Mouse (Mus musculus): ENCODE data around the gene Prr5l. TPM values are rescaled to one million over a fixed set of nuclear protein-coding genes. Genes with fewer than 3 reads are reported as not detected.

Gene Prr5l
- total and polyA plus RNA-seq, 3 experiments, result 0.89 to 3.4 (median 1.4) TPM

- H3K9ac ChIP-seq (ENCODE audit: low read depth, low read length), result peak overlapping the region; percentile 56
- WGBS, result 4% methylated on average over 15 of the region's 15 CpGs
- peak overlapping the region; percentile 78 for H3K27ac ChIP-seq
- peak overlapping the region; percentile 97 for H3K4me3 ChIP-seq
- DNase-seq, result no peak
- H3K36me3 ChIP-seq (ENCODE audit: control insufficient read depth, insufficient read depth, low read length), result 0 out of 2 replicates have a peak, but pooled peaks cover 4% of the 10 kb centered on the region
- no peaks in the 10 kb centered on the region for H3K27me3 ChIP-seq (ENCODE audit: control insufficient read depth, insufficient read depth, low read length)
- intact Hi-C loops (cut with DNase I), result no loop called here
- no peaks in the 10 kb centered on the region for H3K4me1 ChIP-seq (ENCODE audit: control insufficient read depth, insufficient read depth, low read length)
- peaks cover 5% of the 10 kb centered on the region for H3K79me2 ChIP-seq (replicated peaks; ENCODE audit: control insufficient read depth, insufficient read depth, low read length)
- TF ChIP-seq CTCF (IDR thresholded peaks at IDR 0.05), result no peak
- TF ChIP-seq EP300 (IDR thresholded peaks at IDR 0.05; ENCODE audit: insufficient read depth, low read depth, low read length), result no peak
- no peak for TF ChIP-seq POLR2A (IDR thresholded peaks at IDR 0.05; ENCODE audit: insufficient read depth, low read depth, low read length)
These were observed 203.6 kb downstream of the Prr5l start for GRCm38 (mm10) chr2:101679164-101679784.

GRCm38 (mm10) chr2:101678236-101679021 is 204.4 kb downstream of the Prr5l start, which contains the start of gene Traf6:
Traf6 (plus strand) TSS chr2:101678429.
- Histone ChIP-seq H3K36me3 (ENCODE audit: control insufficient read depth, insufficient read depth, low read length) (0 out of 2 replicates have a peak, but pooled peaks cover 4% of the 10 kb centered on the region), H3K4me3 (peak within 1 kb of the TSS; percentile 97), H3K27ac (peak within 1 kb of the TSS; percentile 78), H3K79me2 (replicated peaks; ENCODE audit: control insufficient read depth, insufficient read depth, low read length) (peaks cover 5% of the 10 kb centered on the region), H3K4me1 (ENCODE audit: control insufficient read depth, insufficient read depth, low read length) (no peaks in the 10 kb centered on the region), H3K9ac (ENCODE audit: low read depth, low read length) (peak within 1 kb of the TSS; percentile 98), H3K27me3 (ENCODE audit: control insufficient read depth, insufficient read depth, low read length) (no peaks in the 10 kb centered on the region)
- intact Hi-C loops (cut with DNase I), result no loop called here
- under 1% methylated on average over 67 of the region's 68 CpGs for WGBS
- peak; percentile 90 to 92 for DNase-seq
- TF ChIP-seq POLR2A (IDR thresholded peaks at IDR 0.05; ENCODE audit: insufficient read depth, low read depth, low read length) (peak; percentile 61), CTCF (IDR thresholded peaks at IDR 0.05) (peak; percentile 95), EP300 (IDR thresholded peaks at IDR 0.05; ENCODE audit: insufficient read depth, low read depth, low read length) (no peak)

- Histone ChIP-seq H3K27ac (no peak overlapping the region), H3K27me3 (ENCODE audit: control insufficient read depth, insufficient read depth, low read length) (no peaks in the 10 kb centered on the region), H3K4me1 (ENCODE audit: control insufficient read depth, insufficient read depth, low read length) (no peaks in the 10 kb centered on the region), H3K79me2 (replicated peaks; ENCODE audit: control insufficient read depth, insufficient read depth, low read length) (peaks cover 2% of the 10 kb centered on the region), H3K4me3 (no peak overlapping the region), H3K9ac (ENCODE audit: low read depth, low read length) (no peak overlapping the region), H3K36me3 (ENCODE audit: control insufficient read depth, insufficient read depth, low read length) (no peaks in the 10 kb centered on the region)
- 51% methylated on average over 3 of the region's 3 CpGs for WGBS
- TF ChIP-seq CTCF (IDR thresholded peaks at IDR 0.05), result no peak
- TF ChIP-seq EP300 (IDR thresholded peaks at IDR 0.05; ENCODE audit: insufficient read depth, low read depth, low read length), result no peak
- TF ChIP-seq POLR2A (IDR thresholded peaks at IDR 0.05; ENCODE audit: insufficient read depth, low read depth, low read length), result no peak
- DNase-seq, result no peak
- intact Hi-C loops (cut with DNase I), result no loop called here
These were observed 209.3 kb downstream of the Prr5l start for GRCm38 (mm10) chr2:101673547-101673946.

- no peaks in the 10 kb centered on the region for H3K36me3 ChIP-seq (ENCODE audit: control insufficient read depth, insufficient read depth, low read length)
- WGBS, result 71% methylated on average over 3 of the region's 3 CpGs
- DNase-seq, result no peak
- no peak overlapping the region for H3K4me3 ChIP-seq
- H3K27ac ChIP-seq, result no peak overlapping the region
- H3K27me3 ChIP-seq (ENCODE audit: control insufficient read depth, insufficient read depth, low read length), result no peaks in the 10 kb centered on the region
- H3K9ac ChIP-seq (ENCODE audit: low read depth, low read length), result no peak overlapping the region
- intact Hi-C loops (cut with DNase I), result loop anchor here (5.0 kb wide), 1 partner anchor 41 kb away; no protein-coding TSS in a partner anchor
- peaks cover 2% of the 10 kb centered on the region for H3K4me1 ChIP-seq (ENCODE audit: control insufficient read depth, insufficient read depth, low read length)
- TF ChIP-seq CTCF (IDR thresholded peaks at IDR 0.05), result no peak
- no peak for TF ChIP-seq EP300 (IDR thresholded peaks at IDR 0.05; ENCODE audit: insufficient read depth, low read depth, low read length)
- no peak for TF ChIP-seq POLR2A (IDR thresholded peaks at IDR 0.05; ENCODE audit: insufficient read depth, low read depth, low read length)
- no peaks in the 10 kb centered on the region for H3K79me2 ChIP-seq (replicated peaks; ENCODE audit: control insufficient read depth, insufficient read depth, low read length)
These were observed 214.1 kb downstream of the Prr5l start for GRCm38 (mm10) chr2:101668751-101669150.

GRCm38 (mm10) chr2:101665703-101666092 is 217.1 kb downstream of the Prr5l start:
- Histone ChIP-seq H3K4me3 (no peak overlapping the region), H3K36me3 (ENCODE audit: control insufficient read depth, insufficient read depth, low read length) (no peaks in the 10 kb centered on the region), H3K27me3 (ENCODE audit: control insufficient read depth, insufficient read depth, low read length) (no peaks in the 10 kb centered on the region; the same call in 1 of the 2 replicates), H3K9ac (ENCODE audit: low read depth, low read length) (no peak overlapping the region), H3K4me1 (ENCODE audit: control insufficient read depth, insufficient read depth, low read length) (peaks cover 2% of the 10 kb centered on the region), H3K79me2 (replicated peaks; ENCODE audit: control insufficient read depth, insufficient read depth, low read length) (no peaks in the 10 kb centered on the region), H3K27ac (peak overlapping the region; percentile 4; the same call in 1 of the 2 replicates)
- TF ChIP-seq CTCF (IDR thresholded peaks at IDR 0.05) (no peak), EP300 (IDR thresholded peaks at IDR 0.05; ENCODE audit: insufficient read depth, low read depth, low read length) (no peak), POLR2A (IDR thresholded peaks at IDR 0.05; ENCODE audit: insufficient read depth, low read depth, low read length) (no peak)
- DNase-seq, result no peak
- intact Hi-C loops (cut with DNase I), result loop anchor here (1.0 to 5.0 kb wide), 2 partner anchors 38 to 206 kb away; no protein-coding TSS in a partner anchor
- WGBS, result 90% methylated on average over 3 of the region's 3 CpGs

Measured in heart, adult 2 months (tissue).